Mouse (Mus musculus): ENCODE measurements around the gene Mesp1. TPM values are rescaled to one million over a fixed set of nuclear protein-coding genes. Genes with fewer than 3 reads are reported as not detected.
A peak's percentile ranks its signal among the peaks of the same experiment; 100 is the strongest.

Mesp1 gene
- polyA plus RNA-seq (2015; fragmentation: Nextera tagmentation; extraction: Ambion mirVana), result 0.15 TPM in 1 of 2 replicates, not detected in the other

- H3K9me3 ChIP-seq, result no peaks in the 10 kb centered on the region
- H3K9ac ChIP-seq, result peak within 1 kb of the TSS; percentile 75
- peak within 1 kb of the TSS; percentile 86 for H3K4me2 ChIP-seq
- ATAC-seq (ENCODE audit: extremely low read depth, insufficient number of reproducible peaks, low FRiP score, low TSS enrichment), result no peak
- WGBS, result 70% methylated on average over 6 of the region's 6 CpGs
- H3K4me1 ChIP-seq, result peaks cover 22% of the 10 kb centered on the region
- H3K36me3 ChIP-seq, result no peaks in the 10 kb centered on the region
- H3K27me3 ChIP-seq (replicated peaks), result peaks cover 86% of the 10 kb centered on the region
- no peak within 1 kb of the TSS for H3K27ac ChIP-seq (replicated peaks)
- H3K4me3 ChIP-seq, result peak within 1 kb of the TSS; percentile 58
Observed at GRCm38 (mm10) chr7:79793688-79794087, at the start of gene Mesp1. Gene Mesp1 (minus strand): TSS chr7:79793788.

- 57% methylated on average over 7 of the region's 7 CpGs for WGBS
- H3K4me2 ChIP-seq, result no peak overlapping the region
- H3K9ac ChIP-seq, result no peak overlapping the region
- peaks cover 11% of the 10 kb centered on the region; the same call in 1 of the 2 replicates for H3K27me3 ChIP-seq (replicated peaks)
- no peak overlapping the region for H3K27ac ChIP-seq (replicated peaks)
- no peak overlapping the region for H3K4me3 ChIP-seq
- peaks cover 11% of the 10 kb centered on the region for H3K36me3 ChIP-seq
- ATAC-seq (ENCODE audit: extremely low read depth, insufficient number of reproducible peaks, low FRiP score, low TSS enrichment), result no peak
- no peaks in the 10 kb centered on the region for H3K9me3 ChIP-seq
- H3K4me1 ChIP-seq, result peaks cover 19% of the 10 kb centered on the region
Observed at GRCm38 (mm10) chr7:79842163-79842562, 48.6 kb upstream of the Mesp1 start.

GRCm38 (mm10) chr7:79837247-79837646 is 43.7 kb upstream of the Mesp1 start:
- Histone ChIP-seq H3K4me1 (no peaks in the 10 kb centered on the region), H3K9me3 (no peaks in the 10 kb centered on the region), H3K36me3 (peaks cover 11% of the 10 kb centered on the region), H3K9ac (no peak overlapping the region), H3K27ac (replicated peaks) (no peak overlapping the region), H3K27me3 (replicated peaks) (no peaks in the 10 kb centered on the region), H3K4me3 (no peak overlapping the region), H3K4me2 (no peak overlapping the region)
- no peak for ATAC-seq (ENCODE audit: extremely low read depth, insufficient number of reproducible peaks, low FRiP score, low TSS enrichment)
- WGBS, result 60% methylated on average over 2 of the region's 2 CpGs

- Histone ChIP-seq H3K9me3 (no peaks in the 10 kb centered on the region), H3K27me3 (replicated peaks) (no peaks in the 10 kb centered on the region), H3K4me2 (no peak overlapping the region), H3K36me3 (no peaks in the 10 kb centered on the region; the same call in 1 of the 2 replicates), H3K9ac (no peak overlapping the region), H3K27ac (replicated peaks) (no peak overlapping the region), H3K4me3 (no peak overlapping the region), H3K4me1 (no peaks in the 10 kb centered on the region)
- WGBS, result 91% methylated on average over 6 of the region's 6 CpGs
- no peak for ATAC-seq (ENCODE audit: extremely low read depth, insufficient number of reproducible peaks, low FRiP score, low TSS enrichment)
Observed at GRCm38 (mm10) chr7:79835196-79835595, 41.6 kb upstream of the Mesp1 start.

GRCm38 (mm10) chr7:79832980-79833379 is 39.4 kb upstream of the Mesp1 start:
- no peaks in the 10 kb centered on the region for H3K36me3 ChIP-seq
- no peaks in the 10 kb centered on the region for H3K9me3 ChIP-seq
- H3K27ac ChIP-seq (replicated peaks), result no peak overlapping the region
- H3K27me3 ChIP-seq (replicated peaks), result no peaks in the 10 kb centered on the region
- H3K4me2 ChIP-seq, result no peak overlapping the region
- no peak overlapping the region for H3K4me3 ChIP-seq
- H3K4me1 ChIP-seq, result no peaks in the 10 kb centered on the region
- no peak overlapping the region for H3K9ac ChIP-seq
- no peak for ATAC-seq (ENCODE audit: extremely low read depth, insufficient number of reproducible peaks, low FRiP score, low TSS enrichment)

GRCm38 (mm10) chr7:79831585-79831984 is 38.0 kb upstream of the Mesp1 start:
- 52% methylated on average over 6 of the region's 6 CpGs for WGBS
- Histone ChIP-seq H3K4me3 (no peak overlapping the region), H3K9ac (no peak overlapping the region), H3K27me3 (replicated peaks) (no peaks in the 10 kb centered on the region), H3K27ac (replicated peaks) (peak overlapping the region; percentile 58), H3K36me3 (peaks cover 5% of the 10 kb centered on the region), H3K9me3 (no peaks in the 10 kb centered on the region), H3K4me1 (no peaks in the 10 kb centered on the region), H3K4me2 (no peak overlapping the region)
- no peak for ATAC-seq (ENCODE audit: extremely low read depth, insufficient number of reproducible peaks, low FRiP score, low TSS enrichment)

- Histone ChIP-seq H3K9ac (no peak overlapping the region), H3K27ac (replicated peaks) (peak overlapping the region; percentile 58), H3K9me3 (no peaks in the 10 kb centered on the region), H3K27me3 (replicated peaks) (no peaks in the 10 kb centered on the region), H3K4me1 (no peaks in the 10 kb centered on the region), H3K36me3 (peaks cover 9% of the 10 kb centered on the region), H3K4me3 (no peak overlapping the region), H3K4me2 (no peak overlapping the region)
- no peak for ATAC-seq (ENCODE audit: extremely low read depth, insufficient number of reproducible peaks, low FRiP score, low TSS enrichment)
- 71% methylated on average over 6 of the region's 6 CpGs for WGBS
Observed at GRCm38 (mm10) chr7:79831145-79831544, 37.6 kb upstream of the Mesp1 start.

- Histone ChIP-seq H3K9ac (no peak overlapping the region), H3K27ac (replicated peaks) (no peak overlapping the region), H3K4me2 (no peak overlapping the region), H3K4me1 (no peaks in the 10 kb centered on the region), H3K36me3 (peaks cover 30% of the 10 kb centered on the region), H3K9me3 (peaks cover 7% of the 10 kb centered on the region; the same call in 1 of the 2 replicates), H3K4me3 (no peak overlapping the region), H3K27me3 (replicated peaks) (no peaks in the 10 kb centered on the region)
- no peak for ATAC-seq (ENCODE audit: extremely low read depth, insufficient number of reproducible peaks, low FRiP score, low TSS enrichment)
- 85% methylated on average over 3 of the region's 3 CpGs for WGBS
Observed at GRCm38 (mm10) chr7:79828341-79828740, 34.8 kb upstream of the Mesp1 start.

GRCm38 (mm10) chr7:79822092-79822695 is 28.6 kb upstream of the Mesp1 start:
- whole genome bisulfite sequencing, result 73% methylated on average over 12 of the region's 12 CpGs
- Histone ChIP-seq H3K4me1 (peaks cover 33% of the 10 kb centered on the region), H3K4me2 (no peak overlapping the region), H3K27me3 (replicated peaks) (peaks cover 5% of the 10 kb centered on the region; the same call in 1 of the 2 replicates), H3K9ac (no peak overlapping the region), H3K9me3 (peaks cover 7% of the 10 kb centered on the region; the same call in 1 of the 2 replicates), H3K36me3 (peaks cover 30% of the 10 kb centered on the region), H3K4me3 (no peak overlapping the region), H3K27ac (replicated peaks) (no peak overlapping the region)
- no peak for ATAC-seq (ENCODE audit: extremely low read depth, insufficient number of reproducible peaks, low FRiP score, low TSS enrichment)

- H3K36me3 ChIP-seq, result peaks cover 10% of the 10 kb centered on the region
- H3K4me2 ChIP-seq, result no peak overlapping the region
- 0 out of 2 replicates have a peak overlapping the region, but pooled peaks have one; percentile 5 for H3K27ac ChIP-seq (replicated peaks)
- no peak for ATAC-seq (ENCODE audit: extremely low read depth, insufficient number of reproducible peaks, low FRiP score, low TSS enrichment)
- peaks cover 7% of the 10 kb centered on the region; the same call in 1 of the 2 replicates for H3K9me3 ChIP-seq
- no peak overlapping the region for H3K9ac ChIP-seq
- no peak overlapping the region for H3K4me3 ChIP-seq
- H3K27me3 ChIP-seq (replicated peaks), result peaks cover 11% of the 10 kb centered on the region; the same call in 1 of the 2 replicates
- H3K4me1 ChIP-seq, result peaks cover 33% of the 10 kb centered on the region
- WGBS, result 54% methylated on average over 11 of the region's 11 CpGs
Observed at GRCm38 (mm10) chr7:79819996-79820395, 26.4 kb upstream of the Mesp1 start.

- H3K4me1 ChIP-seq, result peaks cover 33% of the 10 kb centered on the region
- H3K36me3 ChIP-seq, result peaks cover 6% of the 10 kb centered on the region
- 0 out of 2 replicates have a peak overlapping the region, but pooled peaks have one; percentile 5 for H3K27ac ChIP-seq (replicated peaks)
- H3K27me3 ChIP-seq (replicated peaks), result peaks cover 11% of the 10 kb centered on the region; the same call in 1 of the 2 replicates
- ATAC-seq (ENCODE audit: extremely low read depth, insufficient number of reproducible peaks, low FRiP score, low TSS enrichment), result no peak
- H3K4me2 ChIP-seq, result no peak overlapping the region
- H3K4me3 ChIP-seq, result no peak overlapping the region
- peaks cover 3% of the 10 kb centered on the region; the same call in 1 of the 2 replicates for H3K9me3 ChIP-seq
- WGBS, result 15% methylated on average over 4 of the region's 4 CpGs
- no peak overlapping the region for H3K9ac ChIP-seq
Observed at GRCm38 (mm10) chr7:79819515-79819914, 25.9 kb upstream of the Mesp1 start.

GRCm38 (mm10) chr7:79818321-79818720 is 24.7 kb upstream of the Mesp1 start:
- Histone ChIP-seq H3K27me3 (replicated peaks) (peaks cover 11% of the 10 kb centered on the region; the same call in 1 of the 2 replicates), H3K4me3 (no peak overlapping the region), H3K9ac (no peak overlapping the region), H3K36me3 (no peaks in the 10 kb centered on the region), H3K27ac (replicated peaks) (no peak overlapping the region), H3K4me2 (0 out of 2 replicates have a peak overlapping the region, but pooled peaks have one; percentile 1), H3K4me1 (peaks cover 33% of the 10 kb centered on the region), H3K9me3 (no peaks in the 10 kb centered on the region)
- WGBS, result 7% methylated on average over 6 of the region's 6 CpGs
- no peak for ATAC-seq (ENCODE audit: extremely low read depth, insufficient number of reproducible peaks, low FRiP score, low TSS enrichment)

All from heart, embryonic 13.5 days (tissue).